Mouse (Mus musculus) c-Kit-positive CD71-negative TER-119-negative erythroid progenitor cells, embryonic 14.5 days (primary cell): ENCODE measurements around the gene Mbnl1.
"Not testable (repeated sequence)": the region's sequence is repeated elsewhere in the genome, so short reads cannot be mapped to it uniquely, and the experiment has no call there.

ENCODE experiments used
- DNase-seq: peaks from one replicate; pipeline ENCODE4 v3.0.0-alpha.2; 2013; ENCODE audit warnings: low read depth

Mbnl1 gene

DNA sequence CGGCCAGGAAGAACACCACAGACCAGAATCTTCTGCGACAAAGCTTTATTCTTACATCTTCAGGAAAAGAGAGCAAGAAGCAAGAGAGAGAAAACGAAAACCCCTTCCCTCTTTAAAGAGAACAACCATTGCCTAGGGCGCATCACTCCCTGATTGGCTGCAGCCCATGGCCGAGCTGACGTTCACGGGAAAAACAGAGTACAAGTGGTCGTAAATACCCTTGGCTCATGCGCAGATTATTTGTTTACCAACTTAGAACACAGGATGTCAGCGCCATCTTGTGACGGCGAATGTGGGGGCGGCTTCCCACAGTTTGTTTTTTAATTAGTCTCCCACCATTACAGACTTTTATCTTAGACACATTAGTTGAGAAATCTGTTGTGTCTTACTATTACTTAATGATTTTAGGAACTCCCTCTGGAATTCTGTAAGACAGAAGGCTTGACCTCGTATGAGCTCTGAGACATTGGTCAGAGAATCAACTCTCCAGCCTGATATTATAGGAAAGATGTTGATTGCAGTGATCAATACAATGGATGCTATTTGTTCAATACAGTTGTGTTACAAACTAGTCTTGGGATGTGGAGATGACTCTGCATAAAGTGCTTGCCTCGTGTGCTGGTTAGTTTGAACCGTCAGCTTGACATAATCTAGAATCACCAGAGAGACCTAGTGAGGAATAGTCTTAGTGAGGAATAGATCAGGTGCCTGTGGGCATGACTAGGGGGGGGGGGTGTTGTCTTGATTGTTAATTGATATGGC, 22.3 kb downstream of the Mbnl1 start:
- DNase-seq, result not testable (repeated sequence)

DNA sequence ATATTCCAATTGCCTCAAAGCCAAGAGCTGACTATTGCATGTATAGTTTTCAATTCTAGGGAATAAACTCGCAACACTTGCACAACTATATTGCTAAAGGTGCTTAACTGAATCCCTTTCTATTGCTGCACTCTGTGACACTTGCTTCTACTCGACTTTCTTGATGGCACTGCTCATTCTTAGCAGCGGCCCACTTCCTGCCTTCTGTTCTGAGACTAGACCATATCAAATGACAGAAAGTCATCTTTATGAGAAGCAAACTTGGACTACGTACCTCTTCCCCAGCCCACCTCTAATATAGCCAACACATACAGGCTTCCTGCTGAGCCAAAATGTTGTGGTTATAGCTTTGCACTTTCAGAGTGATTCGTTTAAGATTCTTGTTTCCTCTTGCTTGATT, 23.6 kb downstream of the Mbnl1 start:
- no peak for DNase-seq

DNA sequence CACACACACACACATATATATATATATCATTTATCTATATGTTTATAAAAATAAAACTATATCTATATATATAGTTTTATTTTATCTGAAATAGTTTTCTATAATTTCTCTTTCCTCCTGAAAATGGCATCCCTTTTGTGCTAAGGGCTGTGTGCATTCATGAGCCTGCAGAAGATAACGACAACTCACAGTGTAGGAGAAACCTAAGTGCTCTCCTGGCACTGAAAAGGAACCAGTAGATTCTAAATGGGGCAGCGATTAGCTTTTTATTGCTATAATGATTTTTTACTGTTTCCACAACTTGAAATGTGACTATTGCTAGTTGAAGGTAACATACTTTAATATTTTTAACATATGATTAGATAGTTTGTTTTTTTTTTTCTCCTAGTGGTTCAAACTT, 25.5 kb downstream of the Mbnl1 start:
- DNase-seq, result no peak

DNA sequence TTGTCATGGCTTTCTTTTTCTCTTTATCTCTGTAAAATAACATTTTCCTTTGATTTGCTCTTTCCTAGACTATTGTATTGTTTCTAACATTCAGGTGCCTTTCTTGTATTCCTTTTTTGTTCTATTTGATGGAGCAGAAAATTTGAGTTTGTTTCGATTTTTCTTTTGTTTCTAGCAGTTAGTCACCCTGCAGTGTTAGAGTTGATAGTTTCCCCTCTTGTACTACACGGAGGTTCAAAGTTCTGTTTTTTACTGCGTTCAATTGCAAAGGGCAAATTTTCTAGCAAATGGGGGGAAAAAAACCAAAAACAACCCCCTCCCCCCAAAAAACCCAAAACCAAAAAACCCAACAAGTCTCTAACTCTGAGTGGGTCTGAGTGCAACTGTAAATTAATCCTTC, 26.0 kb downstream of the Mbnl1 start:
- no peak for DNase-seq

DNA sequence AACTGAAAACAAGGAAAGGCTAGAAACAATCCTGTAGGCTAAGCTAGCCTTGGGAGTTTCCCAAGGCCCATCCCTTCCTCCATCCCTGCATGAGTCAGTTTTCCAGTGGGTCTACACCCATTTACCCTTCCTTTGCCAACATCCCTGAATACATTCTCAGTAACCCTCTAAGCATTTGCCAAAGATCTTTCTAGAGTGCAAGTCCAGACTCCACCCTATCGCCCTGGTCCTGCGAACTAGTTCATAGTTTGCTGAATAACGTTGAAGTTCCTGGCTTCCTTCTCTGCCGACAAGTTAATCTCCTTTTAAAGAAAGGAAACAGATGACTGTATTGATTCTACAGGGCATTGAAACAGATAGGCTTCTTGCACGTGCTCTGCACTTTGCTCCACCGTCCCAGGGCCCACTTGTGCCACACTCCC, 26.5 kb downstream of the Mbnl1 start:
- no peak for DNase-seq

DNA sequence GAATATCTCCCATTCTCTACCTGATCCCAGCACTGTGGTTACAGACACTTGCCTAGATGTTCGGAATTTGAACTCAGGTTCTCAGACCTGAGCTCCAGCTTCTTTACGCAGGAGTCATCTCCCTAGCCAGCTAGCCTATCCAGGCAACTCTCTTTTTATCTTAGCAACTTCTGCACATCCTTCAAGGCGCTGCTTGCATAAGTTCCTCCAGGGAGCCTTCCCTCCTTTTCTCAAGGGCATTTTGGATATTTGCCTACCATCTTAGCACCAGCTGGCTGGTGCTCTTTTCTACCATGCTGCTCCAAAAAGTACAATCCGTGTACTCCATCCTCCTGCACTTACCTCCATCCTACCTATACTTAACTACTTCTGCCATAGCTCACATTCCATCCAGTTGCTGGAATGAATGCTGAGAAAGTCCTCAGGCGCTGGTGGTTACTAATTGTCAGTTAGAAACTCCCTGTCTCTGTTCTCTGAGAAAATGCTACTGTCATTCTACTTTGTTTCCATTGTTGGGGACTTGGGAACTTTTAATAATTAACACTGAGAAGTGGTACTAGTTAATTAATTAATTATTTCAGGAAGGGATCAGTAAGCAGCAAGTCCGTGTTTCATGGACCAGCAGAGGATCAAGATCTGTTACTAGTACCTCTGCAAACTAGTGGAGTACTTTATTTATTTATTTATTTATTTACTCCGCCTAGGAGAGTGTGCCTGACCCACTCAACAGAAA, 27.3 kb downstream of the Mbnl1 start:
- DNase-seq, result no peak

DNA sequence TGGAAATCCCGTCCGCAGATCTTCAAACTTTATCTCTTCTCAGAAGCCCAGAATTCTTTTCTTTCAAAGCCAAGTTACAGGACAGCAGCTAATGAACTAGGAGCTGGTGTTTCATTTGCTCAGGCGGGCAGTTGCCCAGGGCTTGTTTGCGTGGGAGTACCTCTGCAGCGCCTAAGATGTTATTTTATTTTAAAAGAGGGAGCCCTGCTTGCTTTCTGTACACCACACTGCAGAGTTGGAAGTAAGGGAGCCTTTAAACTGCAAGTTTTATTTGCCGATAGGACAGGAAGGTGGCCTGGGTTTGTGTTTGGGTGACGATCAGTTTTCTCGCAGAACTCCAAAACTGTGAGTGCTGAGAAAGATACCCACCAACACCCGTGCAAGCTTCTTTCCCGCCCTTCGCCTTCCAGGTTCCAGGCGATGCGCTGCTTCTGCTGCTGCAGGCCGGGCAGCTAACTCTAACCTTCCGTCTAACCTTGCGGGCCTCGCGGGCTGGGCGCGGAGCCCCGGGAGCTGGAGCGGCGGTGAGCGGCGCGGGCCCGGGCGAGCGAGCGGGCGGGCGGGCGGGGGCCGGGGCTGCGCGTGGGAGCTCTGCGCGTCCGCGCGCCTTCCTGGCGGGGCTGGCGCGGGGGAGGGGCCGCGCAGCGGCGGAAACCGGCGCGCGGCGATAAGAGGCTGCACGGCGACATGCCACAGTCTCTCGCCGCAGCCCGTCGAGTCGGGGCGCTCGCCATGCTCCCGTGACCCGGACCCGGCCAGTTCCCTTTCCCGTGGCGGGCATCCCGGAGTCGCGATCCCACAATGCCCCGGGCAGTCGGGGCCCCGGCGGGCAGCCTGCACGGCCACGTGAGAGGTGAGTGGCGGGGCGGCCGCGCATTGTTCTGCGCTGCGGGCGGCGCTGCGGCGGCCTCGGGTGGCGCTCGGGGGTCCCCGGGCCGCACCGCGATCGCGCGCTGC, 28.2 kb downstream of the Mbnl1 start:
- no peak for DNase-seq

DNA sequence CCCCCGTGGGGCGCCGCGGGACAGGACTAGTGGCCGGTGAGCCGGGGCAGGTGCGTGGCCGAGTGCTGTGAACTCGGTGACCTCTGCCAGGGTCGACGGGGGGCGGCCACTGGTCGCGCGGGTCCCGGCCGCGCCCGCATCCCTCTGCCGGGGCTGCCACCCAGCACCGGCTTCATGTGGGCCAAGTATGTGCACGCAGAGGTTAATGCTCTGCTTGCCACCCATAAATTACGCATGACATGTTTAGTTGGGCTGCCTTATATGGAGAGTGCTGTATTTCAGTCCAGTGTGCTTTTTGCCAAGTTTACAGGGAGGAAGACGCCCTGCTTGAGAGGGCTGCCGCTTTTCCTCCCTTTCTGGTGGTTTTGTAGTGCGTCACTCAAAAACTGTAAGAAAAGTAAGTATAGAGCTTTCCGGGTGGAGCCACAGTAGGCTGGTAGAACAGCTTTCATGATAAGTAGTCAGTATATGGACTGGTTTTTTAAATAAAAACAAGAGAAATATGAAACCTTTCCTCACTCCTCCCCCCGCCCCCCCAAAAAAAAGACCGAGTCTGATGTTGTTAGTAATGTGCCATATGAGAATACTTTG, 29.0 kb downstream of the Mbnl1 start:
- DNase-seq, result no peak

DNA sequence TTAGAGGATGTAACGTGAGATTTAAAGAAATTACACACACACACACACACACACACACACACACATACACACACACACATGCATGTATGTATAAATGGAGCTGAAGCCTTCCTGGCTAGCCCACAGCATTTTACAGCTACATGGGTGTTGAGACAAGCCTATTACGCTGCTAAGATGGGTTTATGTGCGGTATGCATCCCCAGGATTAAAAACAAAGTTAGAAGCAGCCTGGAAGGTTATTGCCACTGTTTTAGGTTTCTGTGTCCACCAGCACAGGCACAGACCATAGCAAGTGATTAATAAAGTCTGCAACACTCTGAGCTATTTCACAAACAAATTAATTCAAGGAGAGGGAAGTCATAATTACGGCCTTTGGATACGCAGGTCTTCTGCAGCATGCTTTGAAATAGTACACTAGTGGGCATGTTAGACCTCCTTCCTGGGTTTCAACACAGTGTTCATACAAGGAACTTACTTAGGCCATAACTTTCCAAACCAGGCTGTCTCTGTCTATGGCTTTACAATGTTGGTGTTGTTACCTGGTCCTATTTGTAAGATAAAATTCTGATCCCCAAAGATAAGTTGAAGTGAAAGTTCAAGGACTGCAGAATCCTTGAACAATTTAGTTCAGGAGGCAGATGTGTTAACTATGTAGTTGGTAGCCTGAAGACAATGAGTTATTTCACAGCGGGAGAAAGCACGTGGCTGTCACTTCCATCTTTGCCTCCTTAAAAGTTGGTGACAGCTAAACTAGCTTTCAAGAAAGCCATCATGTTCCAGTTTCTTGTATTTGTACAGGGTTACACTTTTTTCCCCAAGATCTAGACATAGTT, 29.7 kb downstream of the Mbnl1 start:
- no peak for DNase-seq

DNA sequence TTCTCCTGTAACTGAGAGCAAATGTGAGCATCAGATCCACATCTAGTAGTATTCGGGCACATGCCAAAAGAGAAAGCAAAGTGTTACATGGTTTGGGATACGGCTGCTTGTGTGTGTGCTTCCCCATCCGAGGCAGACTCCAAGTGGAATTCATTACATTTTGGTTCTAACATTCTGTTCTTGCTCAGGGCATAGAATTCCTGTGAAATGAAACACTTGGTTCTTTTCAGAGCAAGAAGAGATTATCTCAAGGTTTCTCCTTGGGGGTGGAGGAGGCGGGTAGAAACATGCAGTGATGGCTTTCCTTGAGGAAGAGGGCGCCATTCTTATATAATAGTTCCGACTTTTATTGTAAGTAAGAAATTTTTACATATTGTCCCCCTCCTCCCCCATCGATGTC, 30.6 kb downstream of the Mbnl1 start:
- no peak for DNase-seq

DNA sequence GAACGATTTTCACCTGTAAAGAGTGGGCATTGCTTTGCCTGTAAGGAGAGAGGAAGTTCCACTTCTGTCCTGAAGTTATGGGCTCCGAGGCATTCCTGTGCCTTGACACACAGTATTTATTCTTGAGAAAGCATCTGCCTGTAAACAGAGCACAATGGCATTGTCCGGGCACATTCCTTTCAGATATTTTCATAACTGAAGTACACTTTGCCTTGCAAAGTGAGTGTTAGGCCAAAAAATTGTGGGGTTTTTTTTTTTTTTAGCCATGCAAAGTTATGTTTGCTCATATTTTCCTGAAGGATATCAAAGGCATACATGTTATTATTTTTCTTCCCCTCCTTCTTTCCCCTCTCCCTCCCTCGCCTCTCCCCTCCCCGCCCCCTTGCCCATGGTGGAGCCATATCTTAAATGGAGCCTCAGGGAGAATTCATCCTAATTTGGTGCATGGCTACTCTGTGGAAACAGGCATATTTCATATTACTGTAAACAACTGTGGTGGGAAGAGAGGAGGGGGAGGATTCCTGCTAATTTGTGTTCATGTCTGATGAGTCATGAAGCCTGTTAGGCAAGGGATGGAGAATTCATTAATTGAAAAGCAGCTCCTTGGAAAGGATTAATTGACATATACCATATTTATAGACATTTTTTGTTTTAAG, 32.3 kb downstream of the Mbnl1 start:
- no peak for DNase-seq

DNA sequence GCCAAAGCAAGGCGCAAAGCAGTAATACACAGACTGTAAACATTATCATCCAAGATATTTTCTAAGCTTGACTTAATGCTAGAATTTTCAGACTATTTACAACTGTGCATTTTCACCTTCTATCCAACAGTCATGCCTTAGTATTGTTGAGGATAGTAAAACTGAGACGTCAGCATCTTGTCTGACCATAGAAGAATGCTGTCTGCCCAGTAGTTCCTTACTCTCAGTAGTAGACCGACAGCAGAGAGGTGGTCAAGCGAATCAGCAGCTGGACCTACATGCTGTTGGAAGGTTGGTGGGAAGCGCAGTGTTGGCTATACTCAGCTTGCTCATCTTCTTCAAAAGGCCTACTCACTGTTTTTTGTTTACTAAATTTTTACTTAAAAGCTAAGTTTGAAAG, 34.2 kb downstream of the Mbnl1 start:
- no peak for DNase-seq

DNA sequence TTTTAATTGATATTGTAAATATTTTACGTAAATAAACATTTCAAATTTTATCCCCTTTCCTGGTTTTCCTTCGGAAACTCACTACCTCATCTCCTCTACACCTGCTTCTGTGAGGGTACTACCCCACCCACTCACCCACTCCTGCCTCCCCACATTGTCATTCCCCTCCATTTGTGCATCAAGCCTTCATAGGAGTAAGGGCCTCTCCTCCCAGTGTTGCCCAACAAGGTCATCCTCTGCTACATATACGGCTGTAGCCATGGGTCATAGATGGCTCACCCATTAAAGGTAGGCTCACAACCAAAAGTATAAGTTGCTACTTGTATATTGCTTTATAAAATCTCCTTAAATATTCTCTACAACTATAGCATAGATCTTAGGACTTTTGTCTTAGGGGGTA, 34.9 kb downstream of the Mbnl1 start:
- no peak for DNase-seq

DNA sequence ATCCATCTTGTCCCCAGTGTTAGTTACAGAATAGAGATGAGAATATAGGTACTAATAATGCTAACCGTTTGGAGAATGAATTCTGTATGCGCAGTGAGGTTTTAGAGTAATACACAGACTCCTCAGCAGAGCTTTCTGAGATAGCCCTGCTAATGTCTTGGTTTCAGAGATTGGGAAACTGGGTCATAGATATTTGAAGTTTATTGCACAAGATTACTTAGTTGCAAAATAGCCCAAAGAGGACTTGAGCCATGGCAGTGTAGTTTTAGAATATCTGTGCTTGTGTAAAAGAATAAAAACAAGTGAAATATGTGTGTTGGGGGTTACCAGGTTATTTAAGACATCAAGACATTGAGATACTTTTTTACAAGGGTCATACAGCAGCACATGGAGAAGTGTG, 35.3 kb downstream of the Mbnl1 start:
- DNase-seq, result no peak

DNA sequence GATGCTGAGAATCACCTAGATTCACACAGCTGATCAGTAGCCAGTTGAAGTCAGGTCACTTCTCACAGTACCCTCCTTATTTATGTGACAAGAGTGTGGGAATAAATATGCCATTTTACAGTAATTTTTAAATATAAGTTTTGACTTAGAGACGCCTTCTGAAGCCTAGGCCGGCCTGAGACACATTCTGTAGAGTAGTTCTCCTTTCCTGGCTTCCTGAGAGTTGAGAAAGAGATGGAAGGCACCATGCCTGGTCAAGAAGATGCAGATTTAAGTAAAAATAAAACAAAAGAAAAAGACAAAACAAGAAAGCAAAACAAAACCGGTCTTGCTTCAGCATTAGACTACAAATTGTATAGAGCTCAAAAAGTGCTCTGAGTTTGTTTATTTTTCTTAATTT, 38.6 kb downstream of the Mbnl1 start:
- no peak for DNase-seq

DNA sequence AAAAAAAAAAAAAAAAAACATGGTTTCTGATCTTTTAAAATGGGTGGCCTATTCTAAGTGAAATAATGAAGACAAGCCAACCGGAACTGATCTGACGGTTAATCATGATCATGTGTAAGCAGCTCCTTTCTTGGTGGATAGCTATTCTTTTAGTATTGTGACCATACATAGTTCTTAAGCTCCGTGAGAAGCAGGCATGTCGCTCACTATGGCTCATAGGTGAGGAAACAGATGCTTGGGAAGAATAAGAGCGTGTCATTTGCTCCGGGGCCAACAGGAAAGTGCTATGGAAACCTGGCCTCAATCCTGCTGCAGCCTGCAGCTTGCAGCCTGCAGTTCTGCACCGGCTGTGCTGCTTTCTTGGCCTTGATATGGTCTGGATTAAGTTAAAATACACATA, 40.7 kb downstream of the Mbnl1 start:
- no peak for DNase-seq

DNA sequence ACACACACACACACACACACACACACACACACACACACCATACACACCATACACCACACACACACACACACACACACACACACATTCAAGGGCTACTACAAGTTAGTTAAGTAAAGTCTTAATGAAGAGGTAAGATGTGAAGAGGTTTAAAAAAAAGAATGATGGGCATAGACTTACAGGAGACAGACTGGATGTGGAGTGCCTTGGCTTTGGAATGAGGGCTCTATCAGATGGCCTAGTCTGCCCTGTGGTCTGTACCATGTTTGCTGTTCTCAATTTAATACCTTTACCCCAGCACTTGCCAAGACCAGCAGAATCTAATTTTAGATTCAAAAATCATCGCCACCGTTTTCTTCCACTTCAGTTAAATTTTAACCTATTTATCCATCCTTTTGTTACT, 41.1 kb downstream of the Mbnl1 start:
- no peak for DNase-seq

DNA sequence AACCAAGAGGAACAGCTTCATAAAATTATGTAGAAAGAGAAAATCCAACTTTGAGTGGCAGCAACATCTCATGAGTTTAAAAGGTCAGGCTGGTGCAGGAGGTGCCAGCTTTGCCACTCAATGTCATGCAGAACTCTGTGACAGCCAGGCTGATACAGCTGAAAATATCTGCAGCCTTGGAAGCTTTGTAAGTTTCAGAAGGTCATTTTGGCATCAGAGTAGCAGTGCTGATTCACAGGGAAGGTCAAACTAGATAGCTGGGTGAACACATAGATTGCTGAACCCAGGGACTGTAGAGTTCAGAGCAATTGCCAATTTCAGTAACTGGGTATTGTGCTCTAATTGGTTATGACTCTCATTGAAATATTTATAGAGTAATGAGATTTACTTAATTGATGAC, 42.8 kb downstream of the Mbnl1 start:
- no peak for DNase-seq

DNA sequence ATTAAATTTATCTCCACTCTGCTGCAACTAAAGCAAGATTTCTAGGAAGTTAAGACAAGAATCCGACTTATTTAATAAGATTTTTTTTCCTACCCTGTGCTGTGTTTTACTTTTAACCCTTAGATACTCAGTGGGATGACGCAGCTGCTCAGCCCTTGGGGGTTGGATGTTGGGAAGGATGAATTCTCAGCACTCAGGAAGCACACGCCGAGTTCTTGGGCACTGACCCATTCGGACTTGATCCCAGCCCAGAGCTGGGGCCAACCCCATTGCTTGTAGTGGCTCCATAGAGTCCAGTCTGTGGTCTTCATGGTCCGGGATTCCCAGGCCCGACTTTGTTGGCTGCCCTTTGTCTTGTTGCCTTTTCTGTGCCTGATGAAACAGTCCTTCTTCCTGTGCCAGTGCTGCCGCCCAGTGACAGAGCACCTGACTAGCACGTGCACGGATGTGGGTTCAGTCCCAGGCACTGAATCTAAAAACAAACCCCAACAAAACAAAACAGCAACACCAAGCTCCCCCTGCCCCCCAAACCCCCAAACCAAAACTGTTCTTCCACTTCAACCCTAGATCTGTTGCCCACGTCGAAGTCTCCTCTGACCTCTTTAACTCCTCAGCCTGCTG, 43.5 kb downstream of the Mbnl1 start:
- DNase-seq, result no peak

DNA sequence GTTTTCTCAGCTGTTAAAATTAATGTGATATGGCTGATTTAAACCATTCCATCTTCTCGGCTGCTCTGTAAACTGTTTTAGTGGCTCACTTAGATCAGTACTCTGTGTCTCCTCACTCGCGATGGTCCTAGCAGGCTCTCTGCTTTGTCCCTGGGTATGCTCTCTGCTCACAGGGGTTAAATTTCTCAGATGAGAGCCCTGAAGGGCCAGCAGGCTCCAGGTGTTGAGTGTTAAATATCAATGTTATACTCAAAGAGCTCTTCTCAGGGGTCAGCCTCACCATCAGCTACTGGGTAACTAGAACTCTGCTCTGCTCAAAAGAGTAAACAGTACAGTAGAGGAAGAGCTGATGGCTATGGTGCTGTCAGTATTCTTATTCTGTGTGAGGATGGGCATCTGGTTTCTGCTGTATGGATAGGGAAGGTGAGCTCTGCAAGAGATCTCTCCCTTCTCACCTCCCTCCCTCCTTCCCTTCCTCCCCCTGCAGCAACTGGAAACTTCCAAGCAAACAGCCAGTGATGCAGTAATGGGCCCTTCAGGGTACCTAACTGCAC, 44.7 kb downstream of the Mbnl1 start:
- DNase-seq, result no peak
